Mouse (Mus musculus) urinary bladder, postnatal 4 days (tissue): ENCODE data around the gene Ankdd1b.

Experiments
- DNase-seq, 2 experiments: peaks; one replicate each; pipeline ENCODE4 v3.0.0; 2021 to 2022; ENCODE audit warnings: low spot score in 2 of 2

Ankdd1b gene

GRCm38 (mm10) chr13:96470957-96471356 is at the start of gene Ankdd1b:
Ankdd1b (minus strand) TSS chr13:96471198.
- DNase-seq = no peak

- no peak for DNase-seq
These were observed 46.3 kb upstream of the Ankdd1b start for GRCm38 (mm10) chr13:96517335-96517734.

- DNase-seq = no peak
These were observed 45.3 kb upstream of the Ankdd1b start for GRCm38 (mm10) chr13:96516249-96516648.

GRCm38 (mm10) chr13:96514154-96514942 is 43.4 kb upstream of the Ankdd1b start:
- DNase-seq = no peak

GRCm38 (mm10) chr13:96511893-96512292 is 40.9 kb upstream of the Ankdd1b start:
- no peak for DNase-seq

GRCm38 (mm10) chr13:96511262-96511661 is 40.3 kb upstream of the Ankdd1b start:
- no peak for DNase-seq

GRCm38 (mm10) chr13:96510635-96511034 is 39.6 kb upstream of the Ankdd1b start:
- DNase-seq = no peak

- no peak for DNase-seq
These were observed 36.5 kb upstream of the Ankdd1b start for GRCm38 (mm10) chr13:96507541-96507940.

- DNase-seq = no peak
These were observed 35.3 kb upstream of the Ankdd1b start for GRCm38 (mm10) chr13:96506313-96506712.

- no peak for DNase-seq
These were observed 34.7 kb upstream of the Ankdd1b start for GRCm38 (mm10) chr13:96505661-96506060.

- DNase-seq = no peak
These were observed 28.9 kb upstream of the Ankdd1b start for GRCm38 (mm10) chr13:96499891-96500290.

GRCm38 (mm10) chr13:96496630-96497029 is 25.6 kb upstream of the Ankdd1b start:
- DNase-seq = no peak

- no peak for DNase-seq
These were observed 19.4 kb upstream of the Ankdd1b start, which contains the start of gene Gm17622 for GRCm38 (mm10) chr13:96490433-96490832. Gm17622 (plus strand) TSS chr13:96490733.

GRCm38 (mm10) chr13:96487968-96488367 is 17.0 kb upstream of the Ankdd1b start:
- no peak for DNase-seq

GRCm38 (mm10) chr13:96487230-96487629 is 16.2 kb upstream of the Ankdd1b start:
- DNase-seq = no peak

GRCm38 (mm10) chr13:96478991-96479390 is 8.0 kb upstream of the Ankdd1b start:
- DNase-seq = no peak

GRCm38 (mm10) chr13:96477226-96477625 is 6.2 kb upstream of the Ankdd1b start:
- DNase-seq = no peak

- DNase-seq = no peak
These were observed 442 bp downstream of the Ankdd1b start for GRCm38 (mm10) chr13:96470556-96470955.

- no peak for DNase-seq
These were observed 2.3 kb downstream of the Ankdd1b start for GRCm38 (mm10) chr13:96468678-96469077.

- DNase-seq = no peak
These were observed 5.7 kb downstream of the Ankdd1b start for GRCm38 (mm10) chr13:96465315-96465714.

- no peak for DNase-seq
These were observed 8.4 kb downstream of the Ankdd1b start for GRCm38 (mm10) chr13:96462644-96463043.

- DNase-seq = no peak
These were observed 12.4 kb downstream of the Ankdd1b start for GRCm38 (mm10) chr13:96458606-96459005.

GRCm38 (mm10) chr13:96458018-96458417 is 13.0 kb downstream of the Ankdd1b start:
- no peak for DNase-seq

- no peak for DNase-seq
These were observed 13.4 kb downstream of the Ankdd1b start for GRCm38 (mm10) chr13:96457566-96457965.
